Mouse (Mus musculus) adrenal gland, postnatal 14 days (tissue): ENCODE measurements around the gene Megf11. TPM values are rescaled to one million over a fixed set of nuclear protein-coding genes. Genes with fewer than 3 reads are reported as not detected.

Source experiments
- DNase-seq: peaks from one replicate; pipeline ENCODE4 v3.0.0; 2021; ENCODE audit warnings: mixed read lengths
- total RNA-seq: library from RNA; stranded (reverse); gene quantifications from 2 replicates; pipeline ENCODE4 v1.2.3, GENCODE M21; 2021

Gene Megf11
- total RNA-seq, 1 experiment from 2014 or later = 1.0 TPM

DNA sequence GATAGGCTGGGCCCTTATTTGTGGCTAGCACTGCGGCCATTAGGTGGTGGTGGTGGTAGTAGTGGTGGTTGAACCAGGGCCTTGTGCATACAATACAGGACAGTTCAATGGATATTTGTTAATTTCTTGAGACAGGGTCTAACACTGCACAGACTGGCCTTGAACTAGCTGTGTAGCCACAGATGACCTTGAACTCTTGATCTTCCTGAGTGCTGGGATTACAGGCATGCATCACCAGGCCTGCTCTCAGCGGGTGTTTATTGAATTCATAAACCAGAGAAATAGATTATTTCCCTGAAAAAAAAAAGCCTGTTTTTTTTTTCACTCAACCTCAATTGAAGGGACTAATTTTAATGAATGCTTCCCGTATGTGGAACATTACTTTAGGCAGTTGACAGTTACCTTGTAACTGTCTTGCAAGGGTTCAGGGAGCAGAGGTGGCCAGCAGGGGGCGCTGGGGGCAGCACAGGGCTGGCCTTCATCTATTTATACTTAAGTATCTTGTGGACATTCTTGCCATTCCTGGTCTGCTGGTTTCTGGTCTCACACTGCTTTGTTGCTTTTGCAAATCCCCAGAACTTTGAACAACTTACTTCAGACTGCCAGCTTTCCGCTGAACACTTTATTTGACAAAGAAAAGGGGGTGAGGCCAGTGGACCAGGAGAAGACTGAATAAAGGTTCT lies 8.6 kb downstream of the Megf11 start:
- peak; percentile 88 for DNase-seq

DNA sequence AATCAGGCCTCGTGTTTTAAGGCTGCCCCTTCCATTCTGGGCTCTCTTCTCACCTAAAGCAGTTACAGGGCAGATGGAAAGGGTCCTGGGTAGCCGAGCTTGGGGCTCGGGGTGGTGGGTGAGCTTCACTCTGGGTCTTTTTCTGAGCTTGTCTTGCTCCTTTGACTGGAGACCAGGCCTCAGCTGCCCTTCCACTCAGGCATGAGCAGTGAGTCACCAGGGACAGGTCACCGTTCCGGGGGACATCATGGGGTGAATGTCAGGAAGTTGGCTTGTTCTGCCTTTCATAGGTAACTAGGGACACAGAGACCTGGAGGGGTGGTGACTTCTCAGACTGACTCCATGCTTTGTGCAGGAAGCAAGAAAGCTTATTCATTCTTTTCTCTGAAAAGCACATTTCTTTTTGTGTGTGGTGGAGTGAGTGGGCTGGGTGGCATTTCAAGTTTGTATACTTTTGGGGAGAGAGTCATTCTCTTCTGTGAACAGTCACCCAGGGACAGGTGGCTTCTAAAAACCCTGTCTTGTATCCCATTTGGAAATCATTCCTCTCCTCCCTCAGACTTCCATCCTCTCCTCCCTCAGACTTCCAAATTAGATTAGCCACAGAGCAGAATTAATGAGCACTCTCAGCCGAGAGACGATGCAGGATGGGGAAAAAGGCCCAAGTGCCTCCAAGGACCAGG lies 10.0 kb downstream of the Megf11 start:
- DNase-seq = peak; percentile 7

DNA sequence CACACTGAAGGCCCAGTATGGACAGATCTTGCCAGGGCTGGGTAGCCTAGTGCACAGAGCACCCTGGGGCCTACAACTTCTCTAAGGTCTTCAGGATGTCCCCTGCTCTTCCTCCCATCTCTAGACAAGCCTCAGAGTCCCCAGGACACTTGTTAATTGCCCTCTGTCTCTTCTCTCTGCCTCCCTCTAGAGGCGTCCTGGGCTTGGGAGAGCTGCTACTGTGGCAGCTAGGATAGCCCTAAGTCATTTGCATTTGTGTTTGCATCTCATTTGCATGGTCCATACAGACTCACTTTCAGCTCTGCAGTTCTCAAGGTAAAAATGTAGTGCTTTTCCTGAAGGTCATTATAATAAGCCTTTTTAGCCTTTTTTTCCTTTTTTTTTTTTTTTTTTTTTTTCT lies 11.7 kb downstream of the Megf11 start:
- peak; percentile 37 for DNase-seq

DNA sequence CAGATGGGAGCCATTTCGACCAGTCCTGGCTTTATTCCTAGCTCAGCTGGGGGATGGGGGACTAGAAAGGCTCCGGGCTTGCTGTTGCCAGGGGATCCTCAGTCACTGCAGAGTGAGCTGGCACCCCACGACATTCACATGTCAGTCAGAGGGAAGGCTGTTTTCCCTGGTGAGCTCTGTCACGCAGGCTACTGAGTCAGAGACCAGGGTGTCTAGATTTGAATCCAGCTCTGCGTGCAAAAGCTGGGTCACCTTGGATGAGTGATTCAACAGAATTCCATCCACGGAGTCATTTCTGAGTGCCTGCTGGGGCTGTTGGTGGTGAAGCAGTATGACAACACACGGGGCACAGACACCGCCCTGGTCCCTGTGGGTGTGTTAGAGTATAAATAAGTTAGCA lies 13.7 kb downstream of the Megf11 start:
- DNase-seq = no peak

DNA sequence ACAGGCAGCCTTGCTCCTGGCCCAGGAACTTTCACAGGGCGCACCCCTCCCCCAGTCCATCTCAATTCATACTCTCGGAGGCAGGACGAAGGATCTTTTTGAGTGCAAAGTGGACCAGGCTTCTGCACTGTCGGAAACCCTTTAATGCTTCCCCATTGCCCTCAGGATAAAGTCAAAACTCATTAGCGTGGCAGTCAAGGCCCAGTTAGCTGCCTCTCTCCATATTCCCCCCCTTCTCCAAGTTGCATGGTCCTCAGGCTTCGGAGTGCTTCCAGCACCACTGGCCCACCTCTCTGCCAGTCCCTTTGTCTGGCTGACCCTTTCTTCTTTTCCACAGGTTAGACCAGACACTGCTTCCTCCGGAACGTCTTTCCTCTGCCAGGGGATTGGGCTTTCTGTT lies 16.7 kb downstream of the Megf11 start:
- DNase-seq = no peak

DNA sequence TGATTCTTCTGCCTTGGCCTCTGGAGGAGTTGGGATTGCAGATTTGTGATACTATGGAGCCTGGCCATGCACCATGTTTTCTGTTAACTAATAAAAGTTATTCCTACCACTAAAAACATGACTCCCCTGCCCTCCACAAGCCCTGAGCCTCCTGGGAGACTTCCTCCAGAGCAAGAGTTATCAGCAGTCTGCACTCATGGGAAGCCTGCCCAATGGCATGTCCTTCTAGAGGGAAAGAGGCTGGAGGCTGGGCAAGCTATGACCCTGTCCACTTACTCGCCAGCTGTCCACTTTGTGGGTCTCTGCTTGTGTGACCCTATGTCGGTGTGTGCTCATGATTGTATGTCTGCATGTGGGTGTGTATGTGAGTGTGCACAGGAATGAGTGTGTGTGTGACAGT lies 21.4 kb downstream of the Megf11 start:
- no peak for DNase-seq

DNA sequence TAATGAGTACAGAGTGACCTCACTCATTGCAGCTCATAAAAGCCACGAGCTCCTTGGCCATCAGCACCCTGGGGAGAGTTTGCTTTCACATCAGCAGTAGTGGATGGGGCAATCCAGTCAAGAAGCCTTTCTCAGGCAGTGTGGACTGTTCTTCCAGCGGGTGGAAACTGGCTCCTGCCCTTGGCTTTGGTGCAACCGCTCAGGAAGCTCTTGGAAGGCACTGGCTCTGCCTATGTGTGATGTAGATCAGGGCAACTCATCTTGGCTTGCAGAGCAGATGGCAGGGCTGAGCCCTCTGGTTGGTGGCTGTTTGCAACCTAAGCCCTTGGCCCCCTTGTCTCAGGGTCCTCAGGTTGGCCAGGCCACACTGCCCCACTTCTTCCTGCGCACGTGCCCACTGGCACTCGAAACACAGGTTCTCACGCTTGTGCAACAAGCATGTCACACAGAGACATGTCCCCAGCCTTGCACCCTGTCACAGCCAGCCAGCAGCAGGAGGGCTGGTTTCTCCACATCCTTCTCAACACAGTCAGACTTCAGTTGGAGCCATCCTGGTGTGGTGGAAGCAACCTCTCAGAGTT lies 22.1 kb downstream of the Megf11 start:
- peak; percentile 20 for DNase-seq

DNA sequence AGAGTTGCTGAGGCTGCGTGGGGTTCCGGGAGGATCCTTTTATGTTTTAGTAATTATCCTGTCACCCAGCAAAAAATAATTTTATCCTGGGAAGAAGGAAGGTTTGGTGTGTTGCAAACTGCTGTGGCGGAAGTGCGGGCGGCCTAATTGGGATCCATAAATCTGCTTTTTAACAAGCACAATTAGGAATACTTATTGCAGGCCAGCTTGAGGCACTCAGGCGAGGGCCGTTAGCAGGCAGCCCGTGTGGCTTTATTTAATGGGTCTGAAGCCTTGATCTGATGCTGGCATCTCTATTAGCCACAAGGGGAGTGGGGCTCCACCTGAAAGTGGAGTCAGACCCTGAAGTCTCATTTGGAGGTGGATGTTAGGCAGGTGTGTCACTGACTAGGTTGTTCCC lies 23.4 kb downstream of the Megf11 start:
- DNase-seq = no peak

DNA sequence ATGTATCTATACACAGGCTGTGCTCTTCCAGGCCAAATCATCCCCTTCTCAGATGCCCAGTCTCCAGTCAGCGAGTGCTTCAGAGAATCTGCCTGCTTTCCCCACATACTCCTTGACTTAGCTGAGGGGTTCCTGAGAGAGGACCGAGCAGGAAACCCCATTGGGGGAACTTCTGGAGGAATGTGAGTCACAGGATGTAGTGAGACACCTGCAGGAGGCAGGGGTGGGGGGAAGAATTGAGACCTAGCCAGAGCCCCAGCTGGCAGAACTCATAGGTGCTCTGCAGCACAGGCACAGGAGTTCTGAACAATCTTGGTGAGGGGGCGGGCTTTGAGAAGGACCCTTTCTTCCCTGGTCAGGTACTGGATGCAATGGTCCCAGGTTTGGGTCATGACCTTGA lies 35.0 kb downstream of the Megf11 start:
- no peak for DNase-seq

DNA sequence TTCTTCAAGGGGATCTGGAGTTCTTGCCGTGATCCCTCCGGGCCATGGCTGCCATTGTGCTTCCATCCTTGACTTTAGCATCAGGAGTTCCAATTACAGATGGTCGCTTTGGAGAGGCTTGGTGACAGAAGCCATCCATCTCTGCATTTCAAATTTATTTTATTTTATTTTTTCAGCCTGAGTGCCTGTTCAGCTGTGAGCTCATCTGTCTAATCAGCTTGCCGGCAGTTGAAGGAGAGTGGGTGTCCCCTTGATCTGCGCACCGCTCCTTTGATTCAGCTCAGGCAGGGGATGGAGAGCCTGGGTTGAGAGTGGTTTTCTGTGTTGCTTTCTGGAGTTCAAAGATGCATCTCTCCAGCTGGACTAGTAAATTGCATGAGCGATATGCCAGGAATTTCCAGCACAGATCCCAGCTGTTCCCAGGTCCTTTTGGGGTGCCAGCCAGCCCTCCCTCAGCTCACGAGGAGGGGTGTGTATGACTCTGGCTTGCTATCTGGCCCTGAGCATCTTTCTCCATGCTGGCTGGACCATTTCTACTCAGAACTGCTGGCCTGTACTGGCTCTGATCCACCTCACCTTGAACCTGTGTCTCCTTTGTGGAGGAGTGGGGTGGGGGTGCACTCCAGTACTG lies 36.7 kb downstream of the Megf11 start:
- DNase-seq = no peak

DNA sequence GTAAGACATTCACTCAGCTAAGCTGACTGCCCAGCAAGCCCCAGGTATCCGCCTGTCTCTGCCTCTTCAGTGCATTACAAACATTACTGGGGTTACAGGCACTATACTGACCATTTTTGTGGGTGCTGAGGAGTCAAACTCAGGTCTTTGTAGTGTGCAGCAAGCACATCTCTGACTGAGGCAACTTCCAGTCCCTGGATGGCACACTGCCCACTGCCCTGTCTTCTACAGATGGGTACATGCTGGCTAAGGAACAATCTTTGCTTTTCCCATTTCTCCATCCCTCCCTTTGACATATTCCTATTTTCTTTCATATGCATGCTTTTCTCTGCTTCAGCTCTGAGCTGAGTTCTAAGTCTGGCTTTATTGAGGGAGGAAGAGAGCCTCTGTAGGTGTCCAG lies 38.5 kb downstream of the Megf11 start:
- no peak for DNase-seq

DNA sequence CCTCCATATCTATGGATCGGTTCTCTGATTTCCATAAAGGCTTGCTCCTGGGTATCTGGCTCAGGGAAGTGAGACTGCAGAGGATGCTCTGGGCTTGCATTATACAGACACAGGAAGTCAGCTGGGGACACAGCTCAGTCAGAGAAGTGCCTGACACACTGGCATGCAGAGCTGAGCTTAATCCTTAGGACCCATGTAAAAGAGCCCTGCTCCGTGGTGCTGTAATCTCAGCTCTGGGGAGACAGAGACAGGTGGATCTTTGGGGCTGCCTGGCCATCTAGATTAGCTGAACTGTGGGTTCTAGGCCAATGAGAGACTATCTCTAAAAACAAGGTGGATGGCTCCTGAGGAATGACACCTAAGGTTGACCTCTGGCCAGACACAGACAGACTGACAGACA lies 50.7 kb downstream of the Megf11 start:
- no peak for DNase-seq

DNA sequence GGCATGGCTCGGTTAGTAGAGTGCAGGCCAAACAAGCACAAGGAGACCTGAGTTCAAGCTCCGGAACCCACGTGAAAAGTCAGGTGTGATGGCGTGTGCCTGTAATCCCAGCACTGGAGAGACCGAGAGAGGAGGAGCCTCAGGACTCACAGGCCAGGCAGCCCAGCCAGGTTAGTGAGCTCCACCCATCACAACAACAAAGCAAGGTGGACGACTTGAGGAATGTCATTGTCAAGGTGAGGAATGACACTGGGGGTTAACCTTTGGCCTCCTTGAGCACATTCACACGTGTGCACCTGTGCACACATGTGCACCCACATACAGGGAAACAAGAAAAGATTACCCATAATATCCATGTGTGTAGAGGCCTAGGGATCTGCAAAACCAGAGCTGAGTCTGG lies 54.7 kb downstream of the Megf11 start:
- no peak for DNase-seq

DNA sequence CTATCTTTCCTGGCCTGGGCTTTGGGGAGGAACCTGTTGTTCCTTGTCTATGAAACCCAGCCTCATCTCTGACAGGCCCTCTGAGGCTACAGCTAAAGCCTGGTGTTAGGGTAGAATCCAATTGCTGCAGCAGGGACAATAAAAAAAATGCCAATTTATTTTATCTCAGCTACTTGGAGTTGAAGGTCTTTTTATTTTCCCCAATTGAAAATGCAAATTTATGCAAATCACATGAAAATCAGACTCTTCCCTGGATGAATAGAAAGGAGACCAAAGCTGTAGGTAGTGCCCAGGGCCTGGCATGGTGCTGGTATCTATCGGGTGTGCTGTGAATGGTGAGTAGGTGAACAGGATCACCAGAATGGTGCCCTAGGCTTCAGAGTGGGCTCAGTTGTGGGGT lies 60.6 kb downstream of the Megf11 start:
- DNase-seq = no peak

DNA sequence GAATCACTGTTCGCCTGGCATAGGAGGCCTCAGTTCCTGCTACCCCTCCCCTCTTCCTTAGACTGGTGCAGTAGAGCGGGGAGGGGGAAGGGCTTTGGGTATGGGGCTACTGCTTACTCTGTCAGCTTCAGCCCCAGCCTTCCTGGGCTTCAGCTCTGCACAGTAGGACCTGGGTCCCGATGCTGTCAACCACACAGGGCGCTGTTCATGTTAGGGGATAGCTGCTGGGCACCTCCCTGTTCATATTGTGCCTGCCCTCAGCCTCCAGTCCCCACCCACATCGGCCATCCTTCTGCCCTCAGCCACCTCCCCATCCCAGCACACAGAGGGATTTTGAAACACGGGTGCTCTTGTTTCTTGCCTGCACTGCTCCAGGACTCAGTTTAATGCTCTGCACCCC lies 61.6 kb downstream of the Megf11 start:
- no peak for DNase-seq

DNA sequence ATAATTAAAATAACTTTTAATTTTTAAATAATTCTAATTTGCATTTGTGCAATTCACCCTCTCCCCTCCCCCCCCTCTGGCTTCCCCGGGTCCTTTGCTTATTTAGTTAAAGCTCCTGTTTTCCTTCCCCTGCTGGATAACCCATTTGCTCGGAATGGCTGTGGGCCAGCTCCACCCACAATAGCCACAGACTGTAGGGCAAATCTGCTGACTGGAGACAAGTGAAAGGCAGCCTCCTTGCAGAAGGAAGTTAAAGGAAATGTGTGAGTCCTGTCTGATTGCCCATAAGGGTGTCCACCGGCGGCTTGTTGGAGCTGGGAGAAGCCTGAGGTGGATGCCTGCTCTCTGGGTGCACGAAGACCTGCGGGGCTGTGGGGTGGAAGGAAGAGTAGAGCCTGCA lies 62.1 kb downstream of the Megf11 start:
- peak; percentile 32 for DNase-seq

DNA sequence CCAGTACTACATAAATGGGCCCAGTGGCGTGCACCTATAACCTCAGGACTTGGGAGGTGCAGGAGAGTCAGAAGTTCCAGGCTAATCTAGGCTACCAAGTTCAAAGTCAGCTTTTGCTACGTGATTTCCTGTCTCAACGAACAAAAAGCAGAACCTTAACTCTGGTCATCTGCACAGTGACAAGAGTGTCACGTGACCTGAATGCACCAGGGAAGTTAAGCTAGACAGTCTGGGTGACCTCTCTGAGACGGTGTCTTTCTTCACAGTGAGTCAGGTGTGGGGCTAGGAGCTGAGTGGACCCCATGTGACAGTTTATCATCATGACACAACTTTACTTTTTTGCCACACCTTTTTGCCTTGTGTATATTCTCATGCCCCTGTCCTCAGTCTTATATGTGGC lies 67.3 kb downstream of the Megf11 start:
- no peak for DNase-seq

DNA sequence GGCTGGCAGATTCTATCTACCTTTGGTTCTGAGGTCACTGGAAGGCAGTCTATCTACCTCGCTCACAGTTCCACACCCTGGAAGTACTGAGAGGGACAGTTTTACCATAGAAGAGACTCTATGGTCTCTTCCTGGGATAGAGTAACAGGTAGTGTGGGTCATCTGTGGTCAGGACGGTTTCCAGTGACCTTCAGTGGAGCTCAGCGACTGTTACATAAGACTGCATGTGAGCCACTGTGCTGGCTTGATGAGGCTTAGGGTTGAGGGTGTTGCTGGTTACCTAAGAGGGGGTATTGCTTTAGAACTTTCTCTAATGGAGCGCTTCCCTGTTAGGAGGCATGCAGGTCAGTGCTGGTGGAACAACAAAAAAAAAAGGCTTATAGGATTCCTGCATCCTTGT lies 68.8 kb downstream of the Megf11 start:
- DNase-seq = no peak

DNA sequence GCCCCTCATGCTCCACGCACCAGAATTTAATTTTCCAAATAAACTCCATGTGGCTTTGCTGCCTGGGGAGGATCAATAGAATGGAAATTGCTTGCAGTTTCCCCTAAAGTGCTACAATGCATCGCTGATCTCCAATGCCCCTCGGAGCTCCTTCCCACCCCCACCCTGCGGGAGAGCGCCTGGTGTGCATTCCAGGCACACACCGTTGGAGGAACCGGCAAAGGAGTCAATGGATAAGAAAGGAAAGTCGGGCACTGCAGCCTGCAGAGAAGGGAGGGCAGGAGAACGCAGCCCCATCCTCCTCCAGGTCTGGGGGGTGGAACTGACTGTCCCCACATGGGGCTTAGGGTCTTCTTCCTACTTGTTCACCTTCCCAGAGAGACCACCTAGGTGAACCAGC lies 70.5 kb downstream of the Megf11 start:
- no peak for DNase-seq

DNA sequence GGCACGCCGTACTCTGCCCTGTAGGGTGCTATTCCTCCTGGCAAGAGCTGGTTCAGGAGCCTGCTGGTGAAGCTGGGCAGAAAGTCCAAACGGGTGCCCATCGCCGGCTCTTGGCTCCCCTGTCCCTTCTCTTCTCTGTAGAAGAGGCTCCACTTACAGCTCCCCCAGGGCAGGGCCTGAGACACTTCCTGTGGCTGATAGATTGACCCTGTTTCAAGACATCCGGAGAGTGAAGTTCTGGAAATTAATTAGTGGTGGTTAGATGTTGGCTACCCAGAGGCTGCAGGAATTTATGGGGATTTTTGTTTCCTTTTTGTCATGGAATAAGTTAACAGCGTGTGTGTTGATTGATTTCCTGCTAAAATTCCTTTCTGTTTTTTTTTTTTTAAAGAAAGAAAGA lies 72.2 kb downstream of the Megf11 start:
- DNase-seq = no peak

DNA sequence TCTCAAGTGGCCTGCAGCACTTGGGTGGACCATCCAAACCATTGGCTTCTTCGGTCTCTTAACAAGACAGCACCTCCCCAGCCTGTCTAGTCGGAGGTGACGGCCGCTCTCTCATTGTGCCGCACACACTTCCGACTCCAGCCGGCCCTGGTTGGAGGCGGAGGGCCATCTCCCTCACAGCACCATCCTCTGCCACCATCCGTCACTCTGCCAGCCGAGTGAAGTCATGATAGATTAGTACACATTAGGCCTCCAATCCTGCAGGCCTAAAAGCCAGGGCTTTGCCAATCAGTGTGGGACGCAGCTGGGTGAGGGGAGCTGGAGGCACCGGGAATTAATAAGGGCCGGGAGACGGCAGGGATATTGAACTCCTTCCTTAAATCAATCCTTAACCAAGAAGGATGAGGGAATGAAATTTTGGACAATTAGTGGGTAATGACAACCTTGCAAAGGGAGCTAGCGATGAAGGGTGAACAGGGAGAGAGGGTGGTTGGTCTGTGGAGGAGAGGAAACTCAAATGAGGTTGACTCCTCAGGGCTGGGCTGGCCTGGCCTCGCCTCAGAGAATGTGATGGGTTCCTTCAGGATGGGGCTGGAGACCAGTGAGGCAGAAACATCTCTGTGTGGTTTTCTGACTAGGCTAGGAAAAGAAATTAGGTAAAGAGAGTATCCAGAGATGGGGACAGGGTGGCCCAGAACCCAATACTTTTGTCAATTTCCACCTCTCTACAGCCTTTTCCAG lies 76.3 kb downstream of the Megf11 start:
- DNase-seq = no peak

DNA sequence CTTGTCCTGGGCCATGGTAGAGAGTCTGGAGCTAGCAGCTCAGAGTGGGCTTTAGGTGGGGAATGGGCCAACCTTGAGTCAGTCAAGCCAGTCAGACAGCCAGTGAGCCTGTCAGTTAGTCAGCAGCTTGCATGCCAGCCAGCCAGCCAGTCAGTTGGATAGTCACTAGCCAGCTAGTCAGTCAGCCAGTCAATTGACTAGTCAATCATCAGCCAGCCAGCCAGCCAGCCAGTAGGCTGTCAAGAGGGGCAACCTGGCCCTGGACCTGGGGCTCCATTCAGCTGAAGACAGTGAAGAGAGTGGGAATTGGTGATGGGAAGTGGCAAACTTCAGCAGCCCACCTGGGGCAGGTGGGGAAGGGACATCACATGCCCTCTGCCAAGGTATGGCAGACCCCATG lies 77.4 kb downstream of the Megf11 start:
- no peak for DNase-seq

DNA sequence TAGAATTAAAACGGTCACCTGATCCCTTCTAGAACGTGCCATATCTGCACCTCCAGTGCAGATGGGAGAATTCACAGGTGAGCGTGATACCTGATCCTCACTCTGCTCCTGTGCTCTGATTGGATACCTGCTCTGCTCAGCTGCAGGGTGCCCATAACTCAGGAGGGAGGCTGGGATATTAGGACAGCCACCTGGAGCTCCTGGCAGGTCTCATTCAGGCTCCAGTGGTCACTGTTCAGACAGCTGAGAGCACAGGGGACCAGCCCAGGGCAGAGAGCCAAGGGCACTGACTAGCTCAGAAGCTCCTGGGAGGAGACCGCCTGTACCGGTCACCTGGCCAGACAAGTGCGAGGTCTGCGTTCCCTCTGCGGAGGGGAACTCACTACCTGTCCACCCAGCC lies 80.7 kb downstream of the Megf11 start:
- no peak for DNase-seq
